Mouse (Mus musculus) thymus, postnatal 36 days (tissue): ENCODE measurements around the gene Rps12.

Experiments
- DNase-seq, 2 experiments: peaks; one replicate each; pipeline ENCODE4 v3.0.0; 2022; ENCODE audit warnings: mixed read lengths in 2 of 2

Gene Rps12

GRCm38 (mm10) chr10:23784121-23784520 is 3.0 kb downstream of the Rps12 start:
- no peak for DNase-seq

DNA sequence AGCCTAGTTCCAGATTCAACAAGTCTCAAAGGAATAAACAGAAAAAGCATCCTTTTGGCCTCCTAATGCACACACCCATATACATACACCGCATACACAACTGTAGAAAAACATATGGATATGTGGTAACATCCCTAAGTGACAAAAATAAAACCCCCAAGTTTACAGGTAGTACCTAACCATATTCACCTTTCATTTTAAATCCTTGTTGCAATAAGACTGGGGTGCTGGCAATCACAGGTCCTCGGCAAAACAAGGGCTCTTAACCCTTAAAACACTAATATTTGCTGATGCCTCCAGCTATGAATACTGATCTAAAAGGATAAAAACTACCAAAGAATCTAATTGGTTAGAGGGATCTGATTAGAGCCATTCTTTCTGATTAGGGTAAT is 3.6 kb downstream of the Rps12 start:
- no peak for DNase-seq

DNA sequence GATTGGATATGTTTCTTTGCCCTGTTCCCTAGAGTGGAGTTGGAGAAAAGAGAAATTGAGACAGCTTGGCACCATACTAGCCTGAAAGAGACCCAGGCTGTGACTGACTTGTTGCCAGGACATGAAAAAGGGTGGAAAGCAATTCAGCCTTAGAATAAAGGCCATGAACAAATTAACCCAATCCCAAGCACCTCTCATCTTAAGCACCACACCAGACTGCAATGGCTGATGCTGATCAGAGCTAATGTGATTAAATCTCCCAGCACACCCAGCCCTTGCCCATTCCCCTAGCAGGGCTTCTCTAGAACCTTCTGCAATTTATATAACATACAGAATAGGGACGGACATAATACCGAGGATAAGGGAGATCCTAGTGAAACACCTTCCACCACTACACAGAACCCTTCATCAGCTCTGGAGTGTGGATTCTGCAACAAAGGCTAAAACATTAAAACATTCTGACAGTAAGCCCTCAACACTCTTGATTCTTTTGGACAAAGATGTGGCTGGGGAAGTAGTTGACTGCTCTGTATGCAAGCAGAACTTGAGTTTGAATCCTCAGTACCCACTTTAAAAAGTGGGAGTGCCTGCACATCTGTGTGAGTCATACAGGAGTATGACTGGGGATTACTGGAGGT is 4.1 kb downstream of the Rps12 start:
- DNase-seq, result no peak

GRCm38 (mm10) chr10:23781760-23782735 is 5.0 kb downstream of the Rps12 start:
- DNase-seq, result no peak

GRCm38 (mm10) chr10:23780539-23781275 is 6.4 kb downstream of the Rps12 start:
- no peak for DNase-seq

GRCm38 (mm10) chr10:23777288-23777945 is 9.7 kb downstream of the Rps12 start:
- DNase-seq, result no peak

DNA sequence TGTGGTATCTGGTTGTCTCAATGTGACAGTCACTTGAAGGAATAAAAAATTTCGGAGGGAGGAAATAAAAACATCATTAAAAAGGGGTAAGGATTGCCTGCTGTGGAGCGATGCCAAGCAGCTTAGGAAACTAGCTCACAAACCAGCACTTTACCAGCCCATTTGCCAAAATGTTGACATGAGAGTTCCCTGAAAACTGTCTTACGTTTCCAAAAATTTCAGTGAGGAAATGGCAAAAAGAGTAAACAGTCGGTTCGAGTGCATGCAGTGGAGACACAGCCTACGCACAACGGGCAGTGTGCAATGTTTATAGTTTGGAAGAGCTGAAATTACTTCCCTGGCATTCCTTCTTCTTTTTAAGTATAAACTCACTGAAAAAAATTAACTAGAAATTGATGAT is 32.9 kb downstream of the Rps12 start:
- DNase-seq, result no peak
